Mouse (Mus musculus) ES-E14 (cell line): ENCODE data around the gene Fam118a.
"Not testable (repeated sequence)": the region's sequence is repeated elsewhere in the genome, so short reads cannot be mapped to it uniquely, and the experiment has no call there.

ENCODE experiments used
- CHD2 ChIP-seq: IDR thresholded peaks from 2 replicates; pipeline ENCODE4 v1.6.1; 2014; ENCODE audit warnings: mild to moderate bottlenecking, low read depth, low read length, inconsistent platforms
- HCFC1 ChIP-seq: IDR thresholded peaks from 2 replicates; pipeline ENCODE4 v1.6.1; 2012; ENCODE audit warnings: low read length, inconsistent platforms, borderline replicate concordance; ENCODE audit not compliant: insufficient read depth
- ZC3H11A ChIP-seq: IDR thresholded peaks from 2 replicates; pipeline ENCODE4 v1.6.1; 2012; ENCODE audit warnings: low read depth, mild to moderate bottlenecking, inconsistent platforms, low read length, borderline replicate concordance
- ZNF384 ChIP-seq: IDR thresholded peaks from 2 replicates; pipeline ENCODE4 v1.6.1; 2012; ENCODE audit warnings: low read depth, low read length, inconsistent platforms

DNA sequence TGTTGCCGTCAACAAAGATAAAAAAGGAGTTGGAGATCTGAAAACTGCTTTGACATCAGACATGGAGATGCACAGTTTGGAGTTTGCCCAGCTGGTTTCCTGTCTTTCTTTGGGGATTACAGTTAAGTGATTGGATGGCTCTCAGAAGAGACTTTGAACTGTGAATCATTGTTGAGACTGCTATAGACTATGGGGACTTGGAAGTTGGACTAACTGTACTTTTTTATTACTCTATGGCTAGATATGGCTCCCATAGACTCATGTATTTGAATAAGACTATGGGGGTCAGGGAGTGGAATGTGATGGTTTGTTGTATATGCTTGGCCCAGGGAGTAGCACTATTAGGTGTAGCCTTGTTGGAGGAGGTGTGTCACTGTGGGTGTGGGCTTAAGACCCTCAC lies 1.9 kb downstream of the Fam118a start:
- not testable (repeated sequence) for TF ChIP-seq ZNF384, ZC3H11A, CHD2, HCFC1
